Mouse (Mus musculus) brain, embryonic 14.5 days (tissue): Measurements from ENCODE around the gene Siah2.

Experiments
- CTCF ChIP-seq: fragments of 200-500 bp; IDR thresholded peaks from 2 replicates; pipeline ENCODE4 v1.5.1; 2012; ENCODE audit warnings: inconsistent platforms, mild to moderate bottlenecking, moderate library complexity, borderline replicate concordance; ENCODE audit not compliant: insufficient read depth, insufficient read length; ENCODE audit errors: extremely low read depth
- POLR2A ChIP-seq: fragments of 200-500 bp; IDR thresholded peaks from 2 replicates; pipeline ENCODE4 v1.6.1; 2012; ENCODE audit warnings: mild to moderate bottlenecking, inconsistent platforms, borderline replicate concordance; ENCODE audit not compliant: poor library complexity, insufficient read depth, insufficient read length, severe bottlenecking; ENCODE audit errors: extremely low read depth

DNA sequence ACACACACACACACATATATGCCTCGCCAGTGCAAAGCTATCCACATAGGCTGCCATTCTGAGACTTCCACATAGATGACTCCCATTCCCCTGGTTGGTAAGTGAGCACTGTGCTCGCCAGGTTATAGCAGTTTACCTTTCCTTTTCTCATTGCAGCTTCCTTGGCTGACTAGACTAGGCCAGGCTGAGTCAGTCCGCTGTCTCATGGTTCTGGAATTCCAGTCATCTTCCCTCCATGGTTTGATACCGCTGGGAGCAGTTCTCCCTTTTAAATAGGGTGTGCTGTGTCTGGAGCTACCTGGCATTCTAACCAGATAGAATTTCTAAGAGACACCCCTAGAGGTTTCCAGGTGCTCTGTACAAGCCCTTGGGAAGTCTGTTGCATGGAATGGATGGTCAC, 46.0 kb downstream of the Siah2 start:
- TF ChIP-seq CTCF = no peak
- no peak for TF ChIP-seq POLR2A
